Mouse (Mus musculus) heart, postnatal 36 days (tissue): Measurements from ENCODE around the gene Timp1. TPM values are rescaled to one million over a fixed set of nuclear protein-coding genes. Genes with fewer than 3 reads are reported as not detected.

ENCODE experiments used
- DNase-seq, 2 experiments: peaks; one replicate each; pipeline ENCODE4 v3.0.0; 2021 to 2022
- intact Hi-C: fragments of 180-260 bp; cut with DNase I; formaldehyde crosslinking; loops from one replicate; pipeline ENCODE4 v1.15.1; 2025
- total RNA-seq, 2 experiments: library from RNA; stranded (reverse); gene quantifications; 2 replicates each; pipeline ENCODE4 v1.2.3; 2021

Timp1 gene
- 1 to 10 TPM; 2.6 to 5.0 TPM for total RNA-seq

DNA sequence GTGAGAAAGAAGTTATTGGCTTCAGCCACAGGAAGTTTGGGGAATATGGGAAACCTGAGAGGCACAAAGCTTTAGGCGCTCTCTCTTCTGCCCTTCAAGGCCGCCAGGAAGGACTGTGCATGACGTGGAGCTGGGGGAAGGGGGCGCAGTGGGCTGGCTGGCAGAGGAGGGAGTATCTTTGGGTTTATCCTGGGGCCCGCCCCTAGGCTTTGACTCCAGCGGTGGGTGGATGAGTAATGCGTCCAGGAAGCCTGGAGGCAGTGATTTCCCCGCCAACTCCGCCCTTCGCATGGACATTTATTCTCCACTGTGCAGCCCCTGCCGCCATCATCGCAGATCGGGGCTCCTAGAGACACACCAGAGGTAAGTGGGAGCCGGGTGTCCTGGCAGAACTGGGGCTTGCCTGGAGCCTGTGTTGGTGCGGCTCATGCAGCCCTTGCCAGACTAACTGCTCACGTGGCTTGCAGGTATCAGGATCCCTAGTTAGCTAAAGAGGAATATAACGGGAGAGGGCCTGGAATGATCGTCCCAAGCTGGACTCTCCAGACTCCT, at the start of gene Timp1:
Gene Timp1, plus strand, starts transcription at position 205 of the 552 bp plus-strand sequence.
- intact Hi-C loops: loop anchor here (10.0 kb wide), 1 partner anchor 55 kb away; no protein-coding TSS in a partner anchor
- DNase-seq: peak; percentile 24 to 26

GRCm38 (mm10) chrX:20828934-20829333, 41.0 kb upstream of the Timp1 start:
- DNase-seq: peak; percentile 42 to 43
- intact Hi-C loops: loop anchor here (2.0 kb wide), 1 partner anchor 118 kb away; no protein-coding TSS in a partner anchor

- intact Hi-C loops: no loop called here
- no peak for DNase-seq
Observed at GRCm38 (mm10) chrX:20847232-20847631, 22.7 kb upstream of the Timp1 start.

DNA sequence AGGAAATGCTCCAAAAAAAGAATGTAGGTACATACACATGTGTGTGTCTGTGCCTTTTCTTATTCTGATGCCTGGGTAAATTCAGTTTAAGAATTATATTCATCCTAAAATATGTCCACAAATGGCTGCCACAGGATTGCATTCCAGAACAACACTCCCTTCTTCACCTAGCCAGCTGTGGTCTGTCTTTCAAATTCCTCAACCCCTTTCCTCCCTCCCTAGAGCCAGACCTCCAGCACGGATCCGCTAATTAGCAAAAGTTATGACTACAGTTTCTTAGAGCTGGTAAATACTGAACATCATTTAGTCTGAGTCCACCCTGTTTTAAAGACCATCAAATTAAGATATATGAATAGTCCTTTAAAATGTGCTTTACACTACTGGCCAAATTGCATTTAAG, 22.1 kb upstream of the Timp1 start:
- no peak for DNase-seq
- intact Hi-C loops: no loop called here

DNA sequence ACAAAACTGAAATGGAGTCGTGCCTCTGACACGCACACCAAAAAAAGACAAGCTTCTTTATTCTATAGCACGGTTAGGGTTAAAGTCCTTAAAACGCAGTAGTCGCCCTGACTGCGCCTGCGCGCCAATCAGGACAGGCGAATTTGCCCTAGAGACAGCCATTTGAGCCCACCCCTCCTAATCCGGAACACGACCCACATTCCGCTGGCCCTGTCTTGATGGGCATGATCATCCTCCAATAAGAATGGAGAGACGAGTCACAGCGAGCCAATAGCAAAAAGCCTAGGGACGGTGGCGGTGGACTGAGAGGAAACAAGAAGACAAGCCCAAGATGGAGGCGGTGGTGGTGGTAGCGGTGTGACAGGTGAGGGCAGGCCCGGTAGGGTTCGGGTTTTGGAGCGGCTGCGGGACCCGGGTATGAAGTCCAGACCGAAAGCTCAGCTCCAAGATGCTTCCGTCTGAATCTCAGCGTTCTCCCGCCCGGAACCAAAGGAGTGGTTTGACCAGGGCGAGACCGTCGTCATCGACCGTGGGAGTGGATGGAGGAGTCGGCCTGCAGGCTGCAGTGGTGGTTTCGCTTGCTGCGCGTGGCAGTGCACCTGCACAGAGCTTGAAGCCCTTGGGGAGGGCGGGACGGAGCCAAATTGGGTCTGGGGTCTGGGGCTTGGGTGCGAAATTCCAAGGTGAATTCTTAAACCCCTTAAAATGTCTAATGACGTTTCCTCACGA, 21.5 kb upstream of the Timp1 start:
- intact Hi-C loops: no loop called here
- DNase-seq: peak; percentile 83 to 86

DNA sequence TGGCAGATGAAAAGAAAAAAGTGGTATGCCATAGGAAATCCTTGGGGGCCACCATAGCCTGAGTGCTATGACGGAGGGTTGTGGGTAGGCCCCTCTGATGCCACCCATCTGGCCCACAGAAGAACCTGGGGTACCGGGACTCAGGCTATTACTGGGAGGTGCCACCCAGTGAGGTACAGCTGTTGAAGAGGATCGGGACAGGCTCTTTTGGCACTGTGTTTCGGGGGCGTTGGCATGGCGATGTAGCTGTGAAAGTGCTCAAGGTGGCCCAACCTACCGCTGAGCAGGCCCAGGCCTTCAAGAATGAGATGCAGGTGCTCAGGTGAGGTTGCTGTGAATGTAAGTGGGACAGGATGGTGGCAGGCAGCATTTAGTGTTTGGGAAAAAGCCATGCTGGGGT, 16.2 kb upstream of the Timp1 start:
- DNase-seq: no peak
- intact Hi-C loops: loop anchor here (10.0 kb wide), 1 partner anchor 169 kb away; the partner anchor contains the start of gene Cdk16

DNA sequence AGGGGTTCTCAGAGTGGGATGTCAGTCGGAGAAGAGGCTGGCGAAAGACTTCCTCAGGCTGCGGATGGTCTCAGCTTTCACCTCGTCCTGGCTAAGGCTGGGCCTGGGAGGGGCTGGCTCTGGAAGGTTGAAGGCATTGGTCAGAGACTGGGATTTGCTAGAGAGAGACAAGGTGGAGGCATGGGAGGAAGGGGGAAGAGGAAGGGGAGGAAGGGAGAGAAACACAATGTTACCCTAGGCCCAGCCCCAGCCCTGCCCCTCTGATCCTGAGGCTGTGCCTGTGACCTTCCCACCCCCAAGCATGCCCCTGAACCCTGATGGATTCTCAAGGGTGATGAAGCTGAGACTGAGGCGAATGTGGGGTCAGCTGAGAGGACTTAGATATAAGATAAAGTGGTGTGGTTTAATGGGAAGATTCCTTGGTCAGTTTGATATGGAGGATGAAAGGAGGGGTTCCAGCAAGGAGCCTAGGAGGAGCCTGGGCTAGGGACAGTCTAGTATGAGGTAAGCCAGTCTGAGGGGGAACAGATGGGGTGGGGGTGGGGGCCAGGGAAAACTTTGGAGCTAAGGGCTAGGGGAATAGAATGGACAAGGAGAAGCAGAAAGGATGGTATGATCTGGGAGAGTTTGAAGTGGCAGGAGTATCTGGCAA, 8.4 kb upstream of the Timp1 start:
- intact Hi-C loops: no loop called here
- DNase-seq: no peak

DNA sequence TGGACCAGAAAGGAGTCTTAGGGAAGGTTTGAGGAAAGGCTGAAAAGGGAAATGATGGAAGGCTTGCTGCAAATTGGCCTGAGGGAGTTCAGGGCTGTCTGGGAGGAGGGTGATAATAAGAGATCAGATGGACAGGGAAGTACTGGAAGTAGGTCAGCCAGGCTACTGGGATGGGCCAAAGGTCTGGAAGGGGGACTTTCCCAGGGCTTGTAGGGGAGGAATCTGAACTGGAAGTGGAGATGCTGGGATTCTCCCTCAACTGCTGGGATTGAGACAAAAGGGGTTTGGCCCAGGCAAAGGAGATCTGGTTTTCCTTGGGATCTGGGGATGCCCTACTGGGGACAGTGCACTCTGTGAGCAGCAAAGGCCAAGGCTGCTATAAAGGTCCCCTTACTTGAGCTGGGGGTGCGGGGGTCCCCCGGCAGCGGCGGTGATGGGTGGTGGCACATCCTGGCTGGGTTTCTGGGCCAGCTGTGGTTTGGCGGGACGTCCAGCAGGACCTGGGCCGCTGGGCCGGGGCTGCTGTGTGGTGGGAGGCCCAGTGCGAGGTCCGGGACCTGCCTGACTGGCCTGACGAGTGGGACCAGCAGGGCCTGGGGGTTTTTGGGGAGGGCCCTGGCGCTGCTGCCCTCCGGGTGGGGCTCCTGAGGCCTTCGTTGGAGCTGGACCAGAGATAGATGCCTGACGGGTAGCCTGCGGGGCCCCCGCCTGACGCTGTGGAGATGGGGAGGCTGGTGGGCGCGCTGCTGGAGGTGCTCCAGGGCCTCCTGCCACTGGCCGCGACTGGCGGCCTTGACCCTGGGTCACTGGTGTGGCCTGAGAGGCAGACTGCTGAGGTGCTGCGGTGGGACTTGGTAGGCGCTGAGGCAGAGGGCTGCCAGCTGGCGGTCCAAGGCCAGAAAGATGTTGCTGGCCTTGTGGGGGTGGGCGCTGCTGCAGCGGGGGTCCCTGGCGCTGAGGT, 7.6 kb upstream of the Timp1 start:
- intact Hi-C loops: no loop called here
- DNase-seq: peak; percentile 6 to 25

DNA sequence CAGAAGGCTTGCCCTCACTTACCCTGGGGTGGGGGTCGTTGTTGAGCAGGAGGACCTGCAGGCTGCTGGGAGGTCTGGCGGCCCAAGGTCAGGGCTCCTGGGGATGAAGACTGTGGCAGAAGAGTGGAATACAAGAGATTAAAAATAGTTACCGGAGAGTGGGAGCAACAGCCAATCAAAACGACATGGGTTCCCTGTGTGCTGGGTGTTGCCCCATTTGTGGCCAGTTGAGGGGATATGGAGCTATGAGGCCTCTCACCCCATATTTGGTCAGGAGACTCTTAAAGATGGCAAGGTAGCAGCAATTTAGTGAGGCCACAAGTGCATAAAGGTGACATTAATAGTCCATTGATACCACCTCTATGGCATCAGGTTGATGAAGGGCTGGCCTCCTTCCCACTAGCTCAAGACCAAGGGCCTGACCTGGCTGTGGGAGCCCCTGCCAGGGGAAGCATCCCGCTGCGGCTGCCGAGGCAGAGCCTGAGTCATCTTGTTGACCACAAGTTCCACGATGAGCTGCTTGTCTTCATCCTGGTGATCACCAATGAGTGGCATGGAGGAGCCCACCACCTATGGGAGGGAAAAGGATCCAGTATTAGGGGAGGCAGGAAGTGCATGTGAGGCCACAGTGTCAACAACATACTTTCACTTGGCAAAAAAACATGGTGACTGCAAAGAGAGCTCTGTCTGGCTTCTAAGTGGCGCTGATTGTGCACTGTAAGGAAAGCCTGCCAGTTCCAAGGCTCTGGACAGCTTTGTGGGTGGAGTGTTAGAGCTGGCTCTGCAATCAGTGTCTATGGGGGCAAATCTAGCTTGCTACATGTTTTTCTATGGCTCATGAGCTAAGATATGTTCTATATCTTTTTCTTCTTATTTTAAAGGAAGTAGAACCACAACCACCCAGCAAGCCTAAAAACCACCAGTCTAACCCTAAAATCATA, 6.5 kb upstream of the Timp1 start:
- peak; percentile 15 to 21 for DNase-seq
- intact Hi-C loops: no loop called here

GRCm38 (mm10) chrX:20868091-20868490, 1.9 kb upstream of the Timp1 start:
- no peak for DNase-seq
- intact Hi-C loops: no loop called here

DNA sequence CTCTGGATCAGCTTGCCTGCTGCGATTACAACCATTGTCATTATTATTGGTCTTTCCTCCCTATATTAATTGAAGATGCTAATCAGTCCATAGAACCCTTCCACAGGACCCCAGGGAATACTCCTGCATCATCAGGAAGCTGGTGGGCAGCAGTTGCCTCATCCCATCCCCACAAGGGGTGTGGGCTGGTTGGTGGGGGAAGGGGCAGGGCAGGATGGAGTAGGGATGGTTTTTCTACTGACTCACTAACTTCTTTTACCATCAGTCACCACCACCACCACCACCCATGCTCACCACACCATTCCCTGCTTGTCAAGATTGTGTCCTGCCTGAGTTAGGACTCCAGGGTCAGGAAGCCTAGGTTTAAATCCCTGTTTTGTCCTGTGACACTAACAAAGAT, 763 bp upstream of the Timp1 start:
- intact Hi-C loops: no loop called here
- no peak for DNase-seq

- DNase-seq: no peak
- intact Hi-C loops: loop anchor here (10.0 kb wide), 1 partner anchor 58 kb away; no protein-coding TSS in a partner anchor
Observed at GRCm38 (mm10) chrX:20872928-20873500, 3.0 kb downstream of the Timp1 start.

- intact Hi-C loops: loop anchor here (10.0 kb wide), 1 partner anchor 60 kb away; no protein-coding TSS in a partner anchor
- no peak for DNase-seq
Observed at GRCm38 (mm10) chrX:20875241-20875640, 5.3 kb downstream of the Timp1 start.

DNA sequence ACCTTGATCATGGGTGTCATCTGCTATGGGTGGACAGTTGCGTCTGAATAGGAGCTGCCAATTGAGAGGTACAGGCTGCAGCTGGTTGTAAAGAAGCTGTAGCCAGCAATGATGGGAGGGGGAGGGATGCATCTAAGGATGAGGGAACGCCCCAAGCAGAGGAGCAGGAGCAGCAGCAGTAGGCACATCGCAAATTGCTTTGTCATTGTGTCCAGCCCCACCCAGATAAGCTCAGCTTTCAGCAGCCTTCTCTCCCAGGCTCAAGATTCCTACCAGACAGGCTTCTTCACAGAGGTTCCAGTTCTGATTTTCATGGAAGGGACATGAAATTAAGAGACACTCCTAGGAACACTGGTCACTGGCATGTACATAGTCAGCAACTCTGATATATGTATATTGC, 40.1 kb downstream of the Timp1 start:
- intact Hi-C loops: no loop called here

DNA sequence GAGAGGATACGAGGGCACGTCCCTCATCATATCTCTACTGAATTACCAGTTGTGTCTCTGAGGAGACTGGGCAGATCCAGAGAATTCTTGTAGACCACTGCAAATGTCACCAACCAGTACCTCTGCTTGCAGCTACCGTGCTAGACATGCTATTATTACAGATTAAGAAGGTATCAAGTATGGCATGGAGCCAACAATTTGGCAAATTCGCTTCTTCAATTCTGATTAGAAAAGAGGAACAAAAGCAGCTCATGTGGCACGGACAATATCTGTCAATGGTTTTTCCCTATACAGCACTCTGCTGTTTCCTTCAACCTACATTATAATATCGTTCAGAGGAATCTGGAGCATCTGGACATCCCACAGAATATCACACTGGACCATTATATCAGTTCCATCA, 43.8 kb downstream of the Timp1 start:
- intact Hi-C loops: no loop called here
- DNase-seq: no peak

More for the DNA sequence above, 40.1 kb downstream of the Timp1 start:
- no peak for DNase-seq

GRCm38 (mm10) chrX:20915075-20915474, 45.1 kb downstream of the Timp1 start:
- DNase-seq: no peak
- intact Hi-C loops: no loop called here

- intact Hi-C loops: no loop called here
- DNase-seq: no peak
Observed at GRCm38 (mm10) chrX:20920249-20920843, 50.4 kb downstream of the Timp1 start.

DNA sequence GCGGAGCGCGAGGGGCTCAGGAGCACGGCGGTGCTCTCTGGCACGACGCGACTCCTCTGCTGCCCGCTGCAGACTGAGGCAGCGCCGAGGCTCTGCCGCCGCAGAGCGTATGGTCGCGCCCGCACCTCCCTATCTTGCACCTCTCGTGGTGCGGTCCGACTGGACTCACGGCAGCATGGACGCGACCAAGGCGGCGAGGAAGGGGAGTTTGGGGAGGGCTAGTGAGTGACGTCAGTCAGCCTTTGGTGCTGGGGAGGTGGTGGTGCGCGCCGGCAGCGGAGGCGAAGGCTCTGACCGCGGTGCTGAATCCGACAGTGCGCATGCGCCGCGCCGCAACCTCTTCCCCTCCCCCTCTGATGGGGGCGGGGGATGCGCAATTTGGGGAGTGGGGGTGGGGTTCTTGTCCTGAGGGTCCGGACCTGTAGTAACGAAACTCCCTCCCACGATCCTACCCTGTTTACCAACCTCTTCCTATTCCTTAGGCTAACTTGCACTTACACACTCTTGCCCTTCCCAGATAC, 50.9 kb downstream of the Timp1 start, which contains the start of gene Syn1:
Gene Syn1, minus strand, starts transcription at position 161 of the 521 bp plus-strand sequence.
- DNase-seq: peak; percentile 59 to 61
- intact Hi-C loops: no loop called here
